Mouse (Mus musculus) CH12.LX (cell line): Measurements from ENCODE around the gene Gm26566. TPM values are rescaled to one million over a fixed set of nuclear protein-coding genes. Genes with fewer than 3 reads are reported as not detected.

Experiments
- DNase-seq: peaks from one replicate; pipeline ENCODE4 v3.0.0-alpha.2; 2013; ENCODE audit errors: extremely low read depth
- H3K27ac ChIP-seq: 2 replicates; pipeline ENCODE4 v1.5.1; 2012; ENCODE audit warnings: low read depth, mild to moderate bottlenecking, control low read depth, moderate library complexity; ENCODE audit not compliant: insufficient read depth
- H3K27me3 ChIP-seq: replicated peaks from 2 replicates; pipeline ENCODE3; 2012; ENCODE audit warnings: inconsistent platforms
- H3K36me3 ChIP-seq, 2 experiments: replicated peaks in 1 of 2; 2 replicates each; pipeline versions ENCODE3 to v1.6.1; 2012; ENCODE audit warnings: inconsistent platforms in 1 of 2, low read length in 1 of 2, mild to moderate bottlenecking in 1 of 2, mixed read lengths in 1 of 2, moderate library complexity in 1 of 2; ENCODE audit not compliant: control insufficient read depth in 1 of 2, insufficient read depth in 1 of 2
- H3K4me1 ChIP-seq, 2 experiments: 2 replicates each; pipeline ENCODE4 v1.6.1; 2012; ENCODE audit warnings: inconsistent platforms in 1 of 2, moderate library complexity in 1 of 2; ENCODE audit not compliant: insufficient read depth in 2 of 2, control insufficient read depth in 1 of 2
- H3K4me2 ChIP-seq: 2 replicates; pipeline ENCODE4 v1.6.1; 2012; ENCODE audit warnings: low read depth, mild to moderate bottlenecking, control low read depth; ENCODE audit not compliant: poor library complexity, insufficient read depth, severe bottlenecking
- H3K4me3 ChIP-seq, 3 experiments: fragments of 150-350 bp in 1 of 3; sonication (generic) in 1 of 3; replicated peaks in 1 of 3; 2 replicates each; pipeline versions ENCODE3 to v1.5.1; 2011 to 2012; ENCODE audit warnings: low read depth in 2 of 3, low read length in 2 of 3, mild to moderate bottlenecking in 2 of 3, moderate library complexity in 2 of 3, control low read depth in 1 of 3, improper control_type of control experiment in 1 of 3, inconsistent platforms in 1 of 3, mixed read lengths in 1 of 3; ENCODE audit not compliant: poor library complexity in 1 of 3
- H3K79me2 ChIP-seq: replicated peaks from 2 replicates; pipeline ENCODE4 v1.6.1; 2012; ENCODE audit warnings: mild to moderate bottlenecking, moderate library complexity; ENCODE audit not compliant: control insufficient read depth, poor library complexity, insufficient read depth, severe bottlenecking; ENCODE audit errors: extremely low read depth
- H3K9ac ChIP-seq: 2 replicates; pipeline ENCODE4 v1.6.1; 2012; ENCODE audit warnings: low read depth, mild to moderate bottlenecking, control low read depth, moderate library complexity; ENCODE audit not compliant: insufficient read depth
- H3K9me3 ChIP-seq: replicated peaks from 2 replicates; pipeline ENCODE3; 2012; ENCODE audit warnings: low read length, inconsistent platforms, mixed read lengths
- BHLHE40 ChIP-seq: IDR thresholded peaks from 2 replicates; pipeline ENCODE4 v1.6.1; 2011; ENCODE audit warnings: mild to moderate bottlenecking, low read depth, low read length, improper control_type of control experiment
- E2F4 ChIP-seq: IDR thresholded peaks from 2 replicates; pipeline ENCODE4 v1.6.1; 2011; ENCODE audit warnings: low read depth, low read length, improper control_type of control experiment; ENCODE audit not compliant: insufficient replicate concordance
- ELF1 ChIP-seq: IDR thresholded peaks from 2 replicates; pipeline ENCODE4 v1.6.1; 2014; ENCODE audit warnings: low read depth, mild to moderate bottlenecking, inconsistent platforms, low read length, improper control_type of control experiment
- EP300 ChIP-seq: IDR thresholded peaks from 2 replicates; pipeline ENCODE4 v1.6.1; 2011; ENCODE audit warnings: low read length, improper control_type of control experiment
- KAT2A ChIP-seq: IDR thresholded peaks from 2 replicates; pipeline ENCODE4 v1.6.1; 2012; ENCODE audit warnings: low read length, improper control_type of control experiment, inconsistent platforms; ENCODE audit not compliant: insufficient replicate concordance
- MAFK ChIP-seq: IDR thresholded peaks from 2 replicates; pipeline ENCODE4 v1.6.1; 2011; ENCODE audit warnings: low read length, improper control_type of control experiment; ENCODE audit not compliant: insufficient replicate concordance
- MXI1 ChIP-seq: IDR thresholded peaks from 2 replicates; pipeline ENCODE4 v1.6.1; 2011; ENCODE audit warnings: mild to moderate bottlenecking, low read depth, low read length, improper control_type of control experiment
- MYC ChIP-seq: IDR thresholded peaks from 2 replicates; pipeline ENCODE4 v1.6.1; 2011; ENCODE audit warnings: low read depth, mild to moderate bottlenecking, improper control_type of control experiment, low read length
- NELFE ChIP-seq: IDR thresholded peaks from 2 replicates; pipeline ENCODE4 v1.6.1; 2011; ENCODE audit warnings: low read depth, low read length, improper control_type of control experiment
- NRF1 ChIP-seq: IDR thresholded peaks from 2 replicates; pipeline ENCODE4 v1.6.1; 2014; ENCODE audit warnings: low read depth, mild to moderate bottlenecking, inconsistent platforms, low read length, improper control_type of control experiment, moderate library complexity
- POLR2AphosphoS2 ChIP-seq: IDR thresholded peaks from 2 replicates; pipeline ENCODE4 v1.6.1; 2011; ENCODE audit warnings: low read depth, low read length, improper control_type of control experiment
- RAD21 ChIP-seq: IDR thresholded peaks from 2 replicates; pipeline ENCODE4 v1.6.1; 2011; ENCODE audit warnings: low read depth, mild to moderate bottlenecking, low read length, improper control_type of control experiment, moderate library complexity
- SIN3A ChIP-seq: IDR thresholded peaks from 2 replicates; pipeline ENCODE4 v1.6.1; 2012; ENCODE audit warnings: low read length, improper control_type of control experiment, inconsistent platforms
- TBP ChIP-seq: conservative IDR thresholded peaks from 2 replicates; pipeline ENCODE4 v1.6.1; 2011; ENCODE audit warnings: low read depth, low read length, improper control_type of control experiment
- TCF12 ChIP-seq: IDR thresholded peaks from 2 replicates; pipeline ENCODE4 v1.6.1; 2014; ENCODE audit warnings: low read depth, mild to moderate bottlenecking, inconsistent platforms, low read length, improper control_type of control experiment
- UBTF ChIP-seq: IDR thresholded peaks from 2 replicates; pipeline ENCODE4 v1.6.1; 2012; ENCODE audit warnings: low read depth, mild to moderate bottlenecking, inconsistent platforms, low read length, improper control_type of control experiment, moderate library complexity
- ZC3H11A ChIP-seq: IDR thresholded peaks from 2 replicates; pipeline ENCODE4 v1.6.1; 2012; ENCODE audit warnings: low read depth, mild to moderate bottlenecking, inconsistent platforms, low read length, improper control_type of control experiment
- ZMIZ1 ChIP-seq: IDR thresholded peaks from 2 replicates; pipeline ENCODE4 v1.6.1; 2012; ENCODE audit warnings: low read depth, mild to moderate bottlenecking, inconsistent platforms, low read length, improper control_type of control experiment
- dilution Hi-C: fragments of 300-500 bp; cut with MboI; formaldehyde crosslinking; loops from 2 replicates; pipeline ENCODE4 v1.14.3; 2020; ENCODE audit warnings: low sequenced_read_pairs; ENCODE audit not compliant: extremely low pct_unique_long_range_greater_than_20kb, extremely low pct_ligation_motif_present
- in situ Hi-C: fragments of 300-500 bp; cut with MboI; formaldehyde crosslinking; loops from 3 replicates; pipeline ENCODE4 v1.14.3; 2019; ENCODE audit warnings: low sequenced_read_pairs, low pct_ligation_motif_present, low pct_unique_long_range_greater_than_20kb, mixed read lengths
- polyA plus RNA-seq: library from polyadenylated mRNA; unstranded; fragments of >175 nt; gene quantifications from 2 replicates; pipeline ENCODE4 v1.2.1, GENCODE M21; 2012; ENCODE audit warnings: low read depth; ENCODE audit not compliant: insufficient read length
- total RNA-seq, 2 experiments: library from RNA; depleted of rRNA; stranded (reverse); fragments of 300-350 nt in 1 of 2; fragments of >200 nt in 1 of 2; gene quantifications; 2 replicates each; pipeline ENCODE4 v1.2.3; 2012 to 2014

Gene Gm26566
- total and polyA plus RNA-seq, 3 experiments: 0.49 to 11.9 TPM; not detected in 1

- peaks cover 25% of the 10 kb centered on the region for H3K79me2 ChIP-seq
Observed at GRCm38 (mm10) chr4:88714281-88714680, 7.3 kb upstream of the Gm26566 start.

DNA sequence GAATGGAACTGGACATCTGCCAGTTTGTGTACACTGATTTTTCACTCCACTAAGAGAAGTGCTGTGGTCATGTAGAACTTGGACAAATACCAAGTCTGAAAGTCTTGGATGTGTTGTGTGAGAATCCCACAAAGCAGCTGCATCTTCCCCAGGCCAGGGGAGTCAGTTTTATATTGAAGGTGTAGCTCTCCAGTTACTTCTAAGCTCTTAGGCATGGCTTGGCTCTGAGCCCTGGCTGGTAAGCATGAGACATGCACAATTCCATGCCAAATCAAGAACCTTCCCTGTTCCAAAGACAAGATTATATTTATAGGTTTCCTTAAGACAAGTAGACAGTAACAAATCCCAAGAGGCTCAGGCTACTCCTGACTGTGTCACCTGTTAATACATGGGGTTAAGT is 6.5 kb upstream of the Gm26566 start:
- H3K27ac ChIP-seq: no peak overlapping the region
- peaks cover 17 to 45% of the 10 kb centered on the region in 2 experiments for H3K36me3 ChIP-seq
- in situ Hi-C loops (no loop called here), dilution Hi-C loops (no loop called here)
- no peak overlapping the region for H3K4me3 ChIP-seq
- peaks cover 14% of the 10 kb centered on the region for H3K9me3 ChIP-seq
- peaks cover 27% of the 10 kb centered on the region for H3K79me2 ChIP-seq
- no peak for DNase-seq
- TF ChIP-seq NELFE (no peak), TCF12 (no peak), E2F4 (no peak), POLR2AphosphoS2 (no peak), EP300 (no peak), KAT2A (no peak), MAFK (no peak), NRF1 (no peak), BHLHE40 (no peak), ZC3H11A (no peak), MXI1 (no peak), ZMIZ1 (no peak), UBTF (no peak), TBP (no peak), MYC (no peak), SIN3A (no peak)
- no peak overlapping the region for H3K9ac ChIP-seq
- no peak overlapping the region for H3K4me2 ChIP-seq
- H3K4me1 ChIP-seq: peaks cover 3 to 17% of the 10 kb centered on the region in 2 experiments
- no peaks in the 10 kb centered on the region for H3K27me3 ChIP-seq

More at GRCm38 (mm10) chr4:88714281-88714680, 7.3 kb upstream of the Gm26566 start:
- in situ Hi-C loops: no loop called here
- Histone ChIP-seq H3K9ac (no peak overlapping the region), H3K27me3 (no peaks in the 10 kb centered on the region), H3K4me1 (peaks cover 3 to 16% of the 10 kb centered on the region in 2 experiments), H3K36me3 (peaks cover 17 to 45% of the 10 kb centered on the region in 2 experiments), H3K4me2 (no peak overlapping the region)
- dilution Hi-C loops: no loop called here
- DNase-seq: no peak
- TF ChIP-seq ELF1 (no peak), RAD21 (no peak)
- TF ChIP-seq, all 38 proteins: peak for 0
- H3K27ac ChIP-seq: no peak overlapping the region
- no peak overlapping the region for H3K4me3 ChIP-seq
- H3K9me3 ChIP-seq: peaks cover 14% of the 10 kb centered on the region
